Mouse (Mus musculus) C2C12 (cell line): Measurements from ENCODE around the gene Zfp983. TPM values are rescaled to one million over a fixed set of nuclear protein-coding genes. Genes with fewer than 3 reads are reported as not detected.
A peak's percentile ranks its signal among the peaks of the same experiment; 100 is the strongest.
"Not testable (repeated sequence)": the region's sequence is repeated elsewhere in the genome, so short reads cannot be mapped to it uniquely, and the experiment has no call there.

Experiments
- H3K27me3 ChIP-seq: one replicate; pipeline ENCODE4 v1.6.1; 2011; ENCODE audit not compliant: control insufficient read depth, insufficient read depth, insufficient read length
- H3K36me3 ChIP-seq: one replicate; pipeline ENCODE4 v1.6.1; 2011; ENCODE audit not compliant: control insufficient read depth, insufficient read depth
- H3K4me3 ChIP-seq: one replicate; pipeline ENCODE4 v1.5.1; 2011; ENCODE audit warnings: mild to moderate bottlenecking, control low read depth; ENCODE audit not compliant: poor library complexity, insufficient read depth, severe bottlenecking
- H3K79me2 ChIP-seq: one replicate; pipeline ENCODE4 v1.6.1; 2011; ENCODE audit not compliant: control insufficient read depth, insufficient read depth
- H3K79me3 ChIP-seq: one replicate; pipeline ENCODE4 v1.6.1; 2011; ENCODE audit warnings: low read depth, control low read depth
- H3ac ChIP-seq: one replicate; pipeline ENCODE3; 2011; ENCODE audit warnings: low read depth; ENCODE audit not compliant: control insufficient read depth, insufficient read length
- CEBPB ChIP-seq: IDR thresholded peaks from one replicate; pipeline ENCODE4 v1.6.1; 2011; ENCODE audit warnings: low read depth, mild to moderate bottlenecking, control low read depth, moderate library complexity
- CTCF ChIP-seq: IDR thresholded peaks from one replicate; pipeline ENCODE4 v1.5.1; 2011; ENCODE audit not compliant: control insufficient read depth, insufficient read depth, insufficient read length
- FOSL1 ChIP-seq: IDR thresholded peaks from one replicate; pipeline ENCODE4 v1.8.0; 2011; ENCODE audit warnings: mild to moderate bottlenecking, low read length; ENCODE audit not compliant: poor library complexity, insufficient read depth, severe bottlenecking
- MAX ChIP-seq: IDR thresholded peaks from one replicate; pipeline ENCODE4 v1.6.1; 2011; ENCODE audit warnings: mild to moderate bottlenecking, control low read depth
- MYOD1 ChIP-seq: IDR thresholded peaks from one replicate; pipeline ENCODE4 v1.6.1; 2011; ENCODE audit warnings: low read depth; ENCODE audit not compliant: control insufficient read depth, insufficient read length
- MYOG ChIP-seq: IDR thresholded peaks from one replicate; pipeline ENCODE4 v1.6.1; 2011; ENCODE audit not compliant: control insufficient read depth, insufficient read length; ENCODE audit errors: extremely low read depth
- USF1 ChIP-seq: IDR thresholded peaks from one replicate; pipeline ENCODE4 v1.6.1; 2011; ENCODE audit warnings: low read depth, mild to moderate bottlenecking, control low read depth, moderate library complexity
- polyA plus RNA-seq: library from polyadenylated mRNA; unstranded; fragments of >200 nt; fragmentation: generic; extraction: Trizol; gene quantifications from one replicate; pipeline ENCODE4 v1.2.1, GENCODE M21; 2012; ENCODE audit warnings: missing spikeins

Zfp983 gene
- polyA plus RNA-seq, 1 experiment = 0.13 TPM

DNA sequence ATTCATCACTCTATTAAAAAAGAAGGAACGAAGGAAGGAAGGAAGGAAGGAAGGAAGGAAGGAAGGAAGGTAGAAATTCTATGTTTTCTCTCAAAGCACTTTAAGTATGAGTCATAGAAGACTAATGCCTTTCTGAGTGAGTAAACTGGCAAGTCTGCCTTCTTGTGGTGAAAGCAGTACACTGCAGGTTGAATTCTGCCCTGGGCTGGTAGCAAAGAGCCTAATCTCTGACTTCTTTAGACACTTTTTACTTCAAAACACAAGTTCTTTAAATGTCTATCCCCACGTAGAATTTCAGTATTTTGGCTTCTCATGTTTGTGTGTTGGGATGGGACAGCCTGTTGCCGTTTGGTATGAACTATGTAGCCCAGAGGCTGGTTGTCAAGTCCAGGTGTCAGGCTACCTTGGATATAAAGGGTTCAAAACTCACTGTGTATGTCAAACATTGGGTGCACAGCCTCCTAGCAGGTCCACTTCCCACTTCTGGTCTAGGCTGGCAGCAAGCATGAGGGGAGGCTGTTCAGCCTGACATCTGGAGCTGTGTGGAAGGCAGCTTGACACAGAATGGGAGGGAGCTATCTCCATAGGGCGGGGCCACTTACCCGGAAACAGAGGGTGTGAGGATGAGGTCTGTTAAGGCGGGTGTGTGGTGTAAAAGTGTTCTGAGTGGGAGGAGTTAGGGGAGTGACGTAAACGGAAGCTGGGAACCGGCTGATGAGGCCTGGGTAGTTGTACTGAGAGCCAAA lies 29.0 kb downstream of the Zfp983 start:
- Histone ChIP-seq H3K27me3 (no peaks in the 10 kb centered on the region), H3ac (no peak overlapping the region), H3K4me3 (peak overlapping the region; percentile 28), H3K79me2 (no peaks in the 10 kb centered on the region), H3K36me3 (no peaks in the 10 kb centered on the region), H3K79me3 (no peaks in the 10 kb centered on the region)
- TF ChIP-seq CEBPB (no peak), CTCF (peak; percentile 8), USF1 (no peak), MYOD1 (no peak), MYOG (no peak), MAX (no peak), FOSL1 (peak; percentile 34)

GRCm38 (mm10) chr17:21680019-21680376 lies 29.6 kb downstream of the Zfp983 start:
- H3K36me3 ChIP-seq, H3K79me3 ChIP-seq, H3K79me2 ChIP-seq, H3K27me3 ChIP-seq: not testable (repeated sequence)
- Histone ChIP-seq H3K4me3 (peak overlapping the region; percentile 28), H3ac (peak overlapping the region; percentile 69)

GRCm38 (mm10) chr17:21691560-21691959 lies 41.1 kb downstream of the Zfp983 start, which contains the start of gene Gm10226:
Gene Gm10226, plus strand, starts transcription at chr17:21691860.
- Histone ChIP-seq H3K27me3 (no peaks in the 10 kb centered on the region), H3ac (no peak within 1 kb of the TSS)
- TF ChIP-seq CTCF (no peak), MYOG (no peak), FOSL1 (no peak), CEBPB (no peak)

DNA sequence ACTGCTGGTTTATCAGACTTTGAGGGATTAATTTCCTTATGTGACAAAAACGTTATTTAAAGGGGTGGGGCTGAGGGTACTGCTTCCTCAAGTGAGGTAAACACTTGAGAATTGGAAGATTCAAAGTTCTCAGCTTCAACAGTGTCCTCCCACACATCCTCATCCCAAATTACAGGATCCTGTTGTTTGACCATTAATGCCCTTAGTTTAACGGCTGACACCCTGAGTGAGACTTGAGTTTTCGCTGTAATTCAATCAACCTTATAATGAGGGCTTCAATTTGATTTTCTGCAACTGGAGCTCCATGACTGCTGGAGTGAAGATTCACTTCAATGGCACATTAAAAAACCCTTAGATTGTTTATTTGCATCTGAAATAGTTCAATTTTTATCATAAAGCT lies 42.9 kb downstream of the Zfp983 start:
- TF ChIP-seq USF1 = no peak
- Histone ChIP-seq H3K79me2 (no peaks in the 10 kb centered on the region), H3K79me3 (no peaks in the 10 kb centered on the region), H3K27me3 (no peaks in the 10 kb centered on the region), H3ac (no peak overlapping the region), H3K4me3 (no peak overlapping the region), H3K36me3 (peaks cover 10% of the 10 kb centered on the region)

More at GRCm38 (mm10) chr17:21691560-21691959, 41.1 kb downstream of the Zfp983 start, which contains the start of gene Gm10226:
- Histone ChIP-seq H3K36me3 (peaks cover 10% of the 10 kb centered on the region), H3K79me2 (no peaks in the 10 kb centered on the region), H3K4me3 (no peak within 1 kb of the TSS), H3K79me3 (no peaks in the 10 kb centered on the region)

DNA sequence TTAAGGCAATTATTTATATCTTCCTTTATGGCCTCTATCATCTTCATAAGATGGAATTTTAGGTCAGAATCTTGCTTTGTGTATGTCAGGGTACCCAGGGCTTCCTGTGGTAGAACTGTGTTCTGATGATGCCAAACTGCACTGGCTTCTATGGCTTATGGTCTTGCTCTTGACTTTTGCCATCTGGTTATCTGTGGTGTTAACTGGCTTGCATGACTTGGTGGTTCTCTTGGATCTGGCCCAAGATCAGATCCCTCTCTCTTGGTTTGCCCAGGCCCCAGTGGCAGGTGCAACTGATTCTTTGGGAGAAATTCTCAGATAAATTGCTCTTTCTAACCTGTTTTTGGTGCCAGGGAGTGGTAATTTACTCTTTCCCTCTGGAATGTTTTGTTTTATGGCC lies 45.6 kb downstream of the Zfp983 start:
- no peak overlapping the region for H3ac ChIP-seq
- H3K79me2 ChIP-seq = no peaks in the 10 kb centered on the region
- TF ChIP-seq FOSL1 = no peak
- no peak for TF ChIP-seq MYOD1
- no peak for TF ChIP-seq CEBPB
- no peak for TF ChIP-seq MAX
- TF ChIP-seq USF1 = no peak
- no peaks in the 10 kb centered on the region for H3K27me3 ChIP-seq
- H3K4me3 ChIP-seq = no peak overlapping the region
- H3K79me3 ChIP-seq = no peaks in the 10 kb centered on the region
- H3K36me3 ChIP-seq = peaks cover 5% of the 10 kb centered on the region

- Histone ChIP-seq H3K36me3 (no peaks in the 10 kb centered on the region), H3K79me3 (no peaks in the 10 kb centered on the region)
Measured at GRCm38 (mm10) chr17:21702281-21703240, 52.1 kb downstream of the Zfp983 start.

More at GRCm38 (mm10) chr17:21702281-21703240, 52.1 kb downstream of the Zfp983 start:
- no peaks in the 10 kb centered on the region for H3K27me3 ChIP-seq
- no peak overlapping the region for H3K4me3 ChIP-seq
- H3K79me2 ChIP-seq = no peaks in the 10 kb centered on the region
- TF ChIP-seq FOSL1 (no peak), CTCF (no peak), MYOG (no peak), USF1 (no peak), MAX (no peak), MYOD1 (no peak), CEBPB (no peak)
- no peak overlapping the region for H3ac ChIP-seq
